Mouse (Mus musculus): ENCODE results near the gene Dazap1. TPM values are rescaled to one million over a fixed set of nuclear protein-coding genes. Genes with fewer than 3 reads are reported as not detected.
A peak's percentile ranks its signal among the peaks of the same experiment; 100 is the strongest.
"Not testable (repeated sequence)": the region's sequence is repeated elsewhere in the genome, so short reads cannot be mapped to it uniquely, and the experiment has no call there.

The Dazap1 gene
- polyA plus RNA-seq, 1 experiment from 2014 or later = 44.7 TPM

GRCm38 (mm10) chr10:80244791-80245399, 16.4 kb upstream of the Dazap1 start:
- no peak overlapping the region for H3K4me3 ChIP-seq (ENCODE audit: low read depth, low read length)

GRCm38 (mm10) chr10:80245600-80245999, 15.7 kb upstream of the Dazap1 start:
- 8% methylated on average over 4 of the region's 4 CpGs for WGBS
- Histone ChIP-seq H3K4me3 (ENCODE audit: low read depth, low read length) (no peak overlapping the region), H3K36me3 (replicated peaks; ENCODE audit: control insufficient read depth, insufficient read depth, low read depth, low read length) (peaks cover 15% of the 10 kb centered on the region), H3K27ac (replicated peaks; ENCODE audit: low read depth, low read length) (no peak overlapping the region), H3K9me3 (replicated peaks; ENCODE audit: control insufficient read depth, low read length) (no peaks in the 10 kb centered on the region), H3K27me3 (ENCODE audit: control insufficient read depth, insufficient read depth, low read length) (no peaks in the 10 kb centered on the region), H3K4me2 (ENCODE audit: low read depth, low read length) (no peak overlapping the region), H3K4me1 (ENCODE audit: control insufficient read depth, insufficient read depth, low read length) (no peaks in the 10 kb centered on the region; the same call in 1 of the 2 replicates), H3K9ac (replicated peaks; ENCODE audit: low read length) (no peak overlapping the region; the same call in 1 of the 2 replicates)
- DNase-seq (ENCODE audit: low spot score) = peak; percentile 94
- ATAC-seq (replicated peaks; ENCODE audit: insufficient number of reproducible peaks, low FRiP score, low TSS enrichment, low read depth) = 0 out of 2 replicates have a peak, but pooled peaks have one; percentile 4

More at GRCm38 (mm10) chr10:80244791-80245399, 16.4 kb upstream of the Dazap1 start:
- Histone ChIP-seq H3K9ac (replicated peaks; ENCODE audit: low read length) (no peak overlapping the region), H3K27ac (replicated peaks; ENCODE audit: low read depth, low read length) (no peak overlapping the region), H3K36me3 (replicated peaks; ENCODE audit: control insufficient read depth, insufficient read depth, low read depth, low read length) (peaks cover 22% of the 10 kb centered on the region), H3K9me3 (replicated peaks; ENCODE audit: control insufficient read depth, low read length) (no peaks in the 10 kb centered on the region), H3K27me3 (ENCODE audit: control insufficient read depth, insufficient read depth, low read length) (no peaks in the 10 kb centered on the region), H3K4me1 (ENCODE audit: control insufficient read depth, insufficient read depth, low read length) (no peaks in the 10 kb centered on the region; the same call in 1 of the 2 replicates), H3K4me2 (ENCODE audit: low read depth, low read length) (no peak overlapping the region)
- ATAC-seq (replicated peaks; ENCODE audit: insufficient number of reproducible peaks, low FRiP score, low TSS enrichment, low read depth) (no peak), DNase-seq (ENCODE audit: low spot score) (peak; percentile 70)
- 39% methylated on average over 5 of the region's 5 CpGs for WGBS

- Histone ChIP-seq H3K27ac (replicated peaks; ENCODE audit: low read depth, low read length) (no peak overlapping the region), H3K4me1 (ENCODE audit: control insufficient read depth, insufficient read depth, low read length) (no peaks in the 10 kb centered on the region; the same call in 1 of the 2 replicates), H3K36me3 (replicated peaks; ENCODE audit: control insufficient read depth, insufficient read depth, low read depth, low read length) (no peaks in the 10 kb centered on the region; the same call in 1 of the 2 replicates), H3K4me2 (ENCODE audit: low read depth, low read length) (no peak overlapping the region), H3K4me3 (ENCODE audit: low read depth, low read length) (no peak overlapping the region), H3K9me3 (replicated peaks; ENCODE audit: control insufficient read depth, low read length) (no peaks in the 10 kb centered on the region), H3K9ac (replicated peaks; ENCODE audit: low read length) (no peak overlapping the region), H3K27me3 (ENCODE audit: control insufficient read depth, insufficient read depth, low read length) (no peaks in the 10 kb centered on the region)
- DNase-seq (ENCODE audit: low spot score) (peak; percentile 67), ATAC-seq (replicated peaks; ENCODE audit: insufficient number of reproducible peaks, low FRiP score, low TSS enrichment, low read depth) (no peak)
- 57% methylated on average over 6 of the region's 6 CpGs for WGBS
Measured at GRCm38 (mm10) chr10:80247849-80248248, 13.4 kb upstream of the Dazap1 start.

GRCm38 (mm10) chr10:80248437-80248836, 12.8 kb upstream of the Dazap1 start:
- 51% methylated on average over 3 of the region's 3 CpGs for WGBS
- not testable (repeated sequence) for H3K27ac ChIP-seq (replicated peaks; ENCODE audit: low read depth, low read length); H3K36me3 ChIP-seq (replicated peaks; ENCODE audit: control insufficient read depth, insufficient read depth, low read depth, low read length); H3K9me3 ChIP-seq (replicated peaks; ENCODE audit: control insufficient read depth, low read length); ATAC-seq (replicated peaks; ENCODE audit: insufficient number of reproducible peaks, low FRiP score, low TSS enrichment, low read depth); H3K9ac ChIP-seq (replicated peaks; ENCODE audit: low read length); DNase-seq (ENCODE audit: low spot score); H3K4me1 ChIP-seq (ENCODE audit: control insufficient read depth, insufficient read depth, low read length); H3K27me3 ChIP-seq (ENCODE audit: control insufficient read depth, insufficient read depth, low read length); H3K4me2 ChIP-seq (ENCODE audit: low read depth, low read length)
- peak overlapping the region; percentile 78; the same call in 1 of the 2 replicates for H3K4me3 ChIP-seq (ENCODE audit: low read depth, low read length)

- Histone ChIP-seq H3K4me2 (ENCODE audit: low read depth, low read length) (peak within 1 kb of the TSS; percentile 55), H3K27me3 (ENCODE audit: control insufficient read depth, insufficient read depth, low read length) (no peaks in the 10 kb centered on the region), H3K9me3 (replicated peaks; ENCODE audit: control insufficient read depth, low read length) (no peaks in the 10 kb centered on the region), H3K9ac (replicated peaks; ENCODE audit: low read length) (peak within 1 kb of the TSS; percentile 84), H3K4me1 (ENCODE audit: control insufficient read depth, insufficient read depth, low read length) (no peaks in the 10 kb centered on the region; the same call in 1 of the 2 replicates), H3K27ac (replicated peaks; ENCODE audit: low read depth, low read length) (peak within 1 kb of the TSS; percentile 52), H3K36me3 (replicated peaks; ENCODE audit: control insufficient read depth, insufficient read depth, low read depth, low read length) (no peaks in the 10 kb centered on the region), H3K4me3 (ENCODE audit: low read depth, low read length) (peak within 1 kb of the TSS; percentile 78)
- under 1% methylated on average over 53 of the region's 53 CpGs for WGBS
- DNase-seq (ENCODE audit: low spot score) = peak; percentile 94
- ATAC-seq (replicated peaks; ENCODE audit: insufficient number of reproducible peaks, low FRiP score, low TSS enrichment, low read depth) = peak; percentile 78
Measured at GRCm38 (mm10) chr10:80248971-80249640, 12.2 kb upstream of the Dazap1 start, which contains the start of gene Ndufs7. TSS of gene Ndufs7 (plus strand) at chr10:80249121.

GRCm38 (mm10) chr10:80250059-80250458, 11.2 kb upstream of the Dazap1 start:
- Histone ChIP-seq H3K27ac (replicated peaks; ENCODE audit: low read depth, low read length) (no peak overlapping the region), H3K4me3 (ENCODE audit: low read depth, low read length) (peak overlapping the region; percentile 78), H3K4me2 (ENCODE audit: low read depth, low read length) (peak overlapping the region; percentile 55), H3K36me3 (replicated peaks; ENCODE audit: control insufficient read depth, insufficient read depth, low read depth, low read length) (peaks cover 2% of the 10 kb centered on the region; the same call in 1 of the 2 replicates), H3K9me3 (replicated peaks; ENCODE audit: control insufficient read depth, low read length) (no peaks in the 10 kb centered on the region), H3K4me1 (ENCODE audit: control insufficient read depth, insufficient read depth, low read length) (no peaks in the 10 kb centered on the region; the same call in 1 of the 2 replicates), H3K9ac (replicated peaks; ENCODE audit: low read length) (peak overlapping the region; percentile 84), H3K27me3 (ENCODE audit: control insufficient read depth, insufficient read depth, low read length) (no peaks in the 10 kb centered on the region)
- ATAC-seq (replicated peaks; ENCODE audit: insufficient number of reproducible peaks, low FRiP score, low TSS enrichment, low read depth) = no peak
- DNase-seq (ENCODE audit: low spot score) = no peak
- WGBS = 39% methylated on average over 2 of the region's 2 CpGs

- peaks cover 6% of the 10 kb centered on the region; the same call in 1 of the 2 replicates for H3K36me3 ChIP-seq (replicated peaks; ENCODE audit: control insufficient read depth, insufficient read depth, low read depth, low read length)
- H3K4me3 ChIP-seq (ENCODE audit: low read depth, low read length) = peak overlapping the region; percentile 13; the same call in 1 of the 2 replicates
- H3K4me1 ChIP-seq (ENCODE audit: control insufficient read depth, insufficient read depth, low read length) = no peaks in the 10 kb centered on the region; the same call in 1 of the 2 replicates
- no peaks in the 10 kb centered on the region for H3K27me3 ChIP-seq (ENCODE audit: control insufficient read depth, insufficient read depth, low read length)
- WGBS = 82% methylated on average over 4 of the region's 4 CpGs
- H3K9ac ChIP-seq (replicated peaks; ENCODE audit: low read length) = no peak overlapping the region
- DNase-seq (ENCODE audit: low spot score) (no peak), ATAC-seq (replicated peaks; ENCODE audit: insufficient number of reproducible peaks, low FRiP score, low TSS enrichment, low read depth) (no peak)
- H3K9me3 ChIP-seq (replicated peaks; ENCODE audit: control insufficient read depth, low read length) = no peaks in the 10 kb centered on the region
- no peak overlapping the region for H3K4me2 ChIP-seq (ENCODE audit: low read depth, low read length)
- no peak overlapping the region for H3K27ac ChIP-seq (replicated peaks; ENCODE audit: low read depth, low read length)
Measured at GRCm38 (mm10) chr10:80250573-80250972, 10.7 kb upstream of the Dazap1 start.

GRCm38 (mm10) chr10:80252011-80252410, 9.3 kb upstream of the Dazap1 start:
- ATAC-seq (replicated peaks; ENCODE audit: insufficient number of reproducible peaks, low FRiP score, low TSS enrichment, low read depth) (no peak), DNase-seq (ENCODE audit: low spot score) (no peak)
- no peaks in the 10 kb centered on the region; the same call in 1 of the 2 replicates for H3K4me1 ChIP-seq (ENCODE audit: control insufficient read depth, insufficient read depth, low read length)
- H3K27me3 ChIP-seq (ENCODE audit: control insufficient read depth, insufficient read depth, low read length) = no peaks in the 10 kb centered on the region
- H3K4me2 ChIP-seq (ENCODE audit: low read depth, low read length) = no peak overlapping the region
- H3K27ac ChIP-seq (replicated peaks; ENCODE audit: low read depth, low read length) = no peak overlapping the region
- H3K36me3 ChIP-seq (replicated peaks; ENCODE audit: control insufficient read depth, insufficient read depth, low read depth, low read length) = peaks cover 6% of the 10 kb centered on the region
- no peaks in the 10 kb centered on the region for H3K9me3 ChIP-seq (replicated peaks; ENCODE audit: control insufficient read depth, low read length)
- no peak overlapping the region for H3K4me3 ChIP-seq (ENCODE audit: low read depth, low read length)
- H3K9ac ChIP-seq (replicated peaks; ENCODE audit: low read length) = no peak overlapping the region

Data from embryonic facial prominence, embryonic 11.5 days (tissue).